Mouse (Mus musculus) embryonic facial prominence, embryonic 14.5 days (tissue): ENCODE measurements around the gene Eid3. TPM values are rescaled to one million over a fixed set of nuclear protein-coding genes. Genes with fewer than 3 reads are reported as not detected.
A peak's percentile ranks its signal among the peaks of the same experiment; 100 is the strongest.

Experiments
- ATAC-seq: fragments of 200-750 bp; cut with Nextera tagmentation; 2 replicates; pipeline ENCODE4 v1.8.0; 2017; ENCODE audit warnings: low read depth, moderate number of reproducible peaks, moderate TSS enrichment
- DNase-seq: peaks from one replicate; pipeline ENCODE4 v3.0.0-alpha.2; 2015; ENCODE audit warnings: low spot score
- H3K27ac ChIP-seq: fragments of 300-500 bp; sonication (generic); replicated peaks from 2 replicates; pipeline ENCODE4 v1.5.1; 2014; ENCODE audit warnings: low read depth, mild to moderate bottlenecking, low read length, moderate library complexity
- H3K27me3 ChIP-seq: fragments of 300-500 bp; sonication (generic); replicated peaks from 2 replicates; pipeline ENCODE4 v1.6.1; 2014; ENCODE audit warnings: low read length; ENCODE audit not compliant: control insufficient read depth, insufficient read depth
- H3K36me3 ChIP-seq: fragments of 300-500 bp; sonication (generic); 2 replicates; pipeline ENCODE4 v1.6.1; 2014; ENCODE audit warnings: low read length, mixed read lengths; ENCODE audit not compliant: control insufficient read depth, insufficient read depth
- H3K4me1 ChIP-seq: fragments of 300-500 bp; sonication (generic); 2 replicates; pipeline ENCODE4 v1.6.1; 2014; ENCODE audit warnings: antibody characterized with exemption, low read length; ENCODE audit not compliant: control insufficient read depth, insufficient read depth
- H3K4me2 ChIP-seq: fragments of 300-500 bp; sonication (generic); 2 replicates; pipeline ENCODE4 v1.6.1; 2014; ENCODE audit warnings: low read depth, mild to moderate bottlenecking, low read length, moderate library complexity, mixed read lengths
- H3K4me3 ChIP-seq: fragments of 300-500 bp; sonication (generic); 2 replicates; pipeline ENCODE4 v1.5.1; 2014; ENCODE audit warnings: low read depth, mild to moderate bottlenecking, low read length
- H3K9ac ChIP-seq: fragments of 300-500 bp; sonication (generic); 2 replicates; pipeline ENCODE4 v1.6.1; 2014; ENCODE audit warnings: low read depth, mild to moderate bottlenecking, low read length, moderate library complexity, mixed read lengths
- H3K9me3 ChIP-seq: fragments of 300-500 bp; sonication (generic); 2 replicates; pipeline ENCODE4 v1.6.1; 2016; ENCODE audit warnings: low read length; ENCODE audit not compliant: control insufficient read depth
- WGBS: fragments of 180-500 bp; shearing (Covaris S2); extraction: QIAGEN DNeasy Blood & Tissue Kit; methylation state at CpG from one replicate; pipeline ENCODE4 v1.1.7; 2014; 5-methylcytosine and 5-hydroxymethylcytosine counted together
- polyA plus RNA-seq: library from polyadenylated mRNA; unstranded; fragments of >200 nt; fragmentation: Nextera tagmentation; extraction: Ambion mirVana; gene quantifications from 2 replicates; pipeline ENCODE4 v1.2.1, GENCODE M21; 2014

Gene Eid3
- polyA plus RNA-seq, 1 experiment from 2014 or later, result 0.81 TPM

DNA sequence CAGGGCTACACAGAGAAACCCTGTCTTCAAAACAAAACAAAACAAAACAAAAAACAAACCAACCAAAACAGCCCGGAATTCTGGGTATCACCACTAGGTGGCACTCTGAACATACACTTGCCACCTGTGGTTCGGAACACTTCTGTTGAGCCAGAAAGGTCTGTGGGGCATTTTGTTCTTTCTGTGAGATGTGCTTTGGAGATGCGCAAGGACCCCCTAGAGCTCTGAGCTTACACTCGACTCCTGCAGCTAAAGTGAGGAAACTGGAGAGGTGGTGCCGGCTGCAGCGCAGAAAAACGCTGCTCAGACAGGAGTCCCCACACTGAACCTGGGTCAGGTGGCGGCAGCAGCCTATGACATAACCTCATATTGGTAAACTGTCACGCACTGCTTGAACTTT lies 43.0 kb downstream of the Eid3 start:
- Histone ChIP-seq H3K27me3 (no peaks in the 10 kb centered on the region), H3K36me3 (no peaks in the 10 kb centered on the region), H3K4me1 (no peaks in the 10 kb centered on the region), H3K4me3 (no peak overlapping the region), H3K27ac (no peak overlapping the region), H3K9me3 (no peaks in the 10 kb centered on the region), H3K4me2 (peak overlapping the region; percentile 40), H3K9ac (no peak overlapping the region)
- WGBS, result 14% methylated on average over 9 of the region's 9 CpGs
- ATAC-seq (peak; percentile 42; the same call in 1 of the 2 replicates), DNase-seq (peak; percentile 81)

DNA sequence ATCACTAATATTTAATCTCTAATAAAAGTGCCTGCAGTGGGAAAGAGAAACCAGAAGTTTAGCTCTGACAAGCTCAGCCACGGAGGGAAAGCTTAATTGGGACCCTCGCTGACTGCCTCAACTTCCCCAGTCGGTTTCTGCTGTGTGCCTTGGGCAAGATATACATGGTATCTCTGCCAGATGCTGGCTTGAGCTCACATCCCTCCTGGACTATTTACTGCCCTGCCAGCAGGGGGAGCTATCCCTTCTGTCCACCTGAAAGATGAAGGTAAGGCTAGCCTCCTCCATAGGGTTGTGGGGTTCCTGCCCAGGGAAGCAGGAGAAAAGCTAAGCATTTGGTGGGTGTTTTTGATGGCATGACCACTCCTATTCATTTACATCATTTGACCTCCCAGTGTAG lies 43.8 kb downstream of the Eid3 start:
- H3K9ac ChIP-seq, result no peak overlapping the region
- H3K9me3 ChIP-seq, result no peaks in the 10 kb centered on the region
- 75% methylated on average over 3 of the region's 3 CpGs for WGBS
- no peaks in the 10 kb centered on the region for H3K27me3 ChIP-seq
- DNase-seq, result no peak
- H3K4me1 ChIP-seq, result no peaks in the 10 kb centered on the region
- ATAC-seq, result no peak
- no peaks in the 10 kb centered on the region for H3K36me3 ChIP-seq
- H3K4me3 ChIP-seq, result no peak overlapping the region
- no peak overlapping the region for H3K27ac ChIP-seq
- no peak overlapping the region for H3K4me2 ChIP-seq

GRCm38 (mm10) chr10:82913238-82913637 lies 46.8 kb downstream of the Eid3 start:
- ATAC-seq, result no peak
- H3K36me3 ChIP-seq, result no peaks in the 10 kb centered on the region
- H3K27ac ChIP-seq, result no peak overlapping the region
- no peaks in the 10 kb centered on the region for H3K9me3 ChIP-seq
- H3K27me3 ChIP-seq, result no peaks in the 10 kb centered on the region
- no peaks in the 10 kb centered on the region for H3K4me1 ChIP-seq
- no peak for DNase-seq
- no peak overlapping the region for H3K4me3 ChIP-seq
- H3K4me2 ChIP-seq, result no peak overlapping the region
- WGBS, result 84% methylated on average over 4 of the region's 4 CpGs
- H3K9ac ChIP-seq, result no peak overlapping the region

DNA sequence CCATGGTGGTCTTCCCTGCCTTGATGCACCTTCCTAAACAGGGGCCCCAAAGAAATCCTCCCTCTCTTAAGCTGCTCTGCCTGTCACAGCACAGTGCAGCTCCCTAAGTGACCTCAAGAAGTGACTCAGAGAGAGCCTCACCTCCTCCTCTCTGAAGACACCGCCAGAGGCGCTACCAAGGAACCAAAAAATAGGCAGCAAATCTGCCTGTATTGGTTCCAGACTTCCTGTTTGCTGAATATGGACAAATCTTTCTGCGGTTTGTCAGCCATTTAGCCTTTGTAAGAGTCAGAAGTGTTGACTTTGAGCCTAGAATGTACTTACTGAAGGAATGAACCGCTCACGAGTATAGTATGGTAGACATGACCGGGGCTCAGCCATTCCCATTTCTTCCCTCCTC lies 47.3 kb downstream of the Eid3 start:
- H3K4me3 ChIP-seq, result no peak overlapping the region
- ATAC-seq (no peak), DNase-seq (no peak)
- no peaks in the 10 kb centered on the region for H3K4me1 ChIP-seq
- WGBS, result 74% methylated on average over 6 of the region's 6 CpGs
- H3K9ac ChIP-seq, result no peak overlapping the region
- H3K4me2 ChIP-seq, result no peak overlapping the region
- no peaks in the 10 kb centered on the region for H3K27me3 ChIP-seq
- H3K36me3 ChIP-seq, result no peaks in the 10 kb centered on the region
- no peak overlapping the region for H3K27ac ChIP-seq
- no peaks in the 10 kb centered on the region for H3K9me3 ChIP-seq

Other genes with a start within 250 kb of the Eid3 start
- gene 1190007I07Rik, start 243.4 kb upstream of the Eid3 start, polyA plus RNA-seq, result 33.0 and 35.0 TPM in 2 replicates
- gene Tdg, start 236.8 kb upstream of the Eid3 start, polyA plus RNA-seq, result 103 and 119 TPM in 2 replicates
- gene Glt8d2, start 176.0 kb upstream of the Eid3 start, polyA plus RNA-seq, result 25.6 and 26.7 TPM in 2 replicates
- gene Hcfc2, start 170.5 kb upstream of the Eid3 start, polyA plus RNA-seq, result 45.0 and 49.4 TPM in 2 replicates
- gene Nfyb, start 102.5 kb upstream of the Eid3 start, polyA plus RNA-seq, result 41.8 and 45.7 TPM in 2 replicates
- gene Txnrd1, start 32.7 kb upstream of the Eid3 start, polyA plus RNA-seq, result 85.0 and 98.9 TPM in 2 replicates
- gene Chst11, start 118.9 kb downstream of the Eid3 start, polyA plus RNA-seq, result 4.4 and 5.3 TPM in 2 replicates